Mouse (Mus musculus) adipocyte (in vitro differentiated cells): ENCODE data around the gene Ptpn13.

Experiments used
- DNase-seq: peaks from one replicate; pipeline ENCODE4 v3.0.0-alpha.2; 2016; ENCODE audit warnings: low spot score

Gene Ptpn13

DNA sequence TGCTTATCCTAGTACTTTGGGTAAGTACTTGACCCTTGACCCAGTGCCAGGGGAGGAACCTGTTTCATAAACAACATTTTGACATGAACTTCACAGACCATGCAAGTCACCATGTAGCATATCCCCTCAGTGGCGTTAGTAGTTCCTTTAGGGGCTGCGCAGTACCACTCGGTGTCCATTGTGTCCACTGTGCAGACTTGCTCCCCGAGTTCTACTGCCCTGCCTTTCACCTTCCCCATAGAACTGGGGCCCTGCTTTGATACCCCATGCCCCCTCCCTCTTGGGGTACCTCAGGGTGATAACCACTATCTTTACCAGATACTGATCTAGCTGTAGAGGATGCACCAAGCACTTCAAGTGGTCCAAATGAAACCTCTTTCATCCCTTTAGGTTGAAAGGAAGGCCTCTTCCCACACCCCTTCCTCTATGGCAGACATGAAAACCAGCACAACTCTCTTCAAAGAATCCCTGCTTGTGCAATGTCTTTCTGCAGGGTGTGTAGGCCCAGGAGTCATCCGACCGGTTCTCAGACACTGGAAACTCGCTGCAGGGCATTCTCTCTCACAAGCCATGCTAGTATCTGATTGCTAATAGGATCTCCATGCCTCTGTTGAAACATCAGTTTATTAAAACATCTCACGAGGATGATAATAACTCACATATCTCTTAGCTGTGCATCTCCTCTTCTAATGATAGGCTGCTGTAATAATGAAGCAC is 34.1 kb downstream of the Ptpn13 start:
- no peak for DNase-seq

DNA sequence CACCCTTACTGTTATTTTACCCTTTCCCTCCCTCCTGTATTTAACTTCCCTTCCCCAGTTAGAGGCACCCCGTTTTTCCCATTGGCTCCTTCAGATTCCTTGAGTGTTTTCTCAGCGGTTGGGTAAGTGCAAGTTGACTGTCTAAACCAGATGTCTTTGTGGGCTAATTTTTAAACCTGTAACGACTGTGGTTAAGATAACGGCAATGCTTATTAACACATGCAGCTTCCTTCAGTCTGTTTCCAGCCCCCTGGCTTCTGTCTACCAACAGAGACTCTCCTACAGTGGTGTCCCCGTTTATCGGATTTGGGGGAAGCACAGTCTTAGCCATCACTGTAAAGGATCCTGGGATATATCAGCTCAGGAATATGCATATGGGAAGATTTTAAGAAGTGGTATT is 35.9 kb downstream of the Ptpn13 start:
- no peak for DNase-seq

GRCm38 (mm10) chr5:103463661-103464219 is 38.7 kb downstream of the Ptpn13 start:
- DNase-seq: no peak

- no peak for DNase-seq
Observed at GRCm38 (mm10) chr5:103464329-103464728, 39.3 kb downstream of the Ptpn13 start.

DNA sequence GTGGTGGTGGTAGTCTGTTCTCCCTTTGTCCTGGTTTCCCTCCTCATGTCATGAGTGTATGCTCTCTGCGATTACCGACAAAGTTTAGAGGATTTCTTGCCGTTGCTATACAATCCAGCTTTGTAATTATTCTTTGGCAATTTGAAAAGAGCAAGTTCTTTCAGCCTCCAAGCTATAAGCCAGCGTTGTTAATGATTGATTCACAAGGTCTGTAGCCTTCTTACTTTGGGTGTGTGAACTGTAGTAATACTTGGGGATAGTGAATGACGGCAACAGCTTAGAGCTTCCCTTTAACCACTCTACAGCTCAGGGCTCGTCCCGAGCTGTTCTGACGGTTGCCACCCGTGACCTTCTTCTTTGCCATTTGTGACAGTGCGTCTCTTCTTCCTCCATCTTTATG is 39.8 kb downstream of the Ptpn13 start:
- no peak for DNase-seq

GRCm38 (mm10) chr5:103472670-103473069 is 47.7 kb downstream of the Ptpn13 start:
- no peak for DNase-seq

DNA sequence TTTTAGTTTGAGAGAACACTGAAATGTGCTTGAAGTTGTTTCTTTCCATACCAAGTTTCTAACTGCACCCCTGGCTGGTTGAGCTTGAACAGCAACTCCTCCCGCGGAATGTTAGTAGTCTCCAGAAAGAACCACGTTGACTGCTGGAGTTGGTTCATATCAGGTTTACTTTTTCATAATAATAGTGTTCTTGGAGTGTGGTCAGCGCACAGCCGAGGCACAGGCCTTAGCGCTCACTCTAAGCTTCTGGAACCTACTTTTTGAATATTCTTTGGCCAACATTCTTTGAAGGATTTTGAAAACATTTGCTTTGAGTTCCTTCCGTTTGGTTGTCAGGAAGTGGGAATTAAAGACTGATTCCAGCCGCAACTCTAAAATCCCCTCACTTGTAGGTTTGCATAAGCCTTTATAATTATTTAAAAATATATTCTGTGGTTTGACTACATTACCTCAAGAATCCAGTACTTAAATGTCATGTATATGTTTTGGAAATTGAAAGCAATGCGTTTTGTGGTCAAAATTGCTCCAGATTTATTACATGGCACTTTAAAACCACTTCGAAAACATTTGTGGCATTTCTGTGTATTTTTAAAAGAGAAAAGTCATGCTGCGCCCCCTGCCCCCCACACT is 48.6 kb downstream of the Ptpn13 start:
- no peak for DNase-seq

DNA sequence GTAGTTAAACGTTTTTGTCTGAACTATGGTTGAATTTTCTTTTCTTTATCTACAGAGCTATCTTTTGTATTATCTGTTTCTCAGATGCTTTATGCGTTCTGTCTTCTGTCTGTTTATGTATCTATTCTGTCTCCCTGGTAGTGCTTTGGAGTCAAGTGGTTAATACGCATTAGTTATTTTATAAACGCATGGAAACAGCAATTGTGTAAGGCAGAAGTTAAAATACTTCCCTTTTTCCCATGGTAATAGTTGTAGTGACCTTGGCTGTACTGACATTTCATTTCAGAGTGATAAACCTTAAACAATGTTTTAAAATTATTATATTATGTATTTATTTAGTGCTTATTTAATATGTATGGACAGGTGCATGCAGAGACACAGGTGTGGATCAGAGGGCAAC is 49.3 kb downstream of the Ptpn13 start:
- DNase-seq: no peak

GRCm38 (mm10) chr5:103475503-103475902 is 50.5 kb downstream of the Ptpn13 start:
- no peak for DNase-seq

DNA sequence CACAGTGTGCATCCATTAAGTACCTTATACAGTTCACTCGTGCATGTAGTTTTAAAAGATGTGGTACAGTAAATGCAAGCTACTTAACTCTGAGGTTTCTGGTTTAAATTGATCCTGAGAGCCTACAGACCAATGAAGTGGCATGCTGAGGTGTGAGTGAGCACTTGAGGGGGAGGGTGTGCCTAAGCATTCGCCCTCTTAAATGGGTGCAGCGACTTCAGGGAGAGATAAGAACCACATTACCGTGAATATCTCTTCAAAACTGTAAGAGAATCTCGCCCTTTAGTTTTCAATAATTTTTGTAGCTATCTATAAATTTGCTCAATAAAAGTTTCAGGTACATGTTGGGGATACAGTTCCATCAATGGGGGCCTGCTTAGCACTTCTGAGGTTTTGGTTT is 54.5 kb downstream of the Ptpn13 start:
- no peak for DNase-seq

DNA sequence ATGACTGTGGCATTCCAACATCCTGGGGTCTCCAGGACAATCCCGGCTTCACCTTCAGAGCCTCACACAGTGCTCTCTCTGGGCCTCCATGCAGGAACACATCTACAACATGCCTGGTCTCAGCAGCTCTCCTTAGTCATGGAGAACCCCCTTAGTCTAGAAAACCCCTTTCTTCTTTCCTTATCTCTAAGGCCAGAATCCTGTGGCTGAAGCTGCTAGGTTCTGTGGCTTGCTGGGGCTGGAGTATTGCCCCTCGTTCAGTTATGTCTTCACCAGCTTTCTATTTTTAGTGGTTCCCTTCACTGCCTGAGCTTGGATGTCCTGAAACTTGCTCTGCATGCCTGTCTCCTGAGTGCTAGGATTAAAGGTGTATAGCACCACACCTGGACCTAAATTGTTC is 56.2 kb downstream of the Ptpn13 start:
- no peak for DNase-seq

DNA sequence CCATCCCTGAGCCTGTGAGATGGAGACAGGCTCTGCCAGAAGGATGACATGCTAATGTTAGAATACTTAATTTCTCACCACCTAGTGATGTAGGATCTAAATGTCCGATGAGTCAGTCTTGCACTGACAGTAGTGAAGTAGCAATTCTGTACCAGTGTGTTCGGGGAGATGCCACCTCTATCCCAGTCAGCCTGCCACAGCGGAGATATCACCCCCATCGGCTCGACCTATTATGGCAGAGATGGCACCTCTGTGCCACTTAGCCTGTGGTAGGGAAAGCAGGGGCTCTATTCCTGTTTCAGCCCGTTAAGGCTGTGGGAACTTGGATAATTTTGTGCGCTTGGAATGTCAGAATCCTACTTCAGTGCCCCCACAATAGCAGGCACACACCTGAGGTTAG is 62.0 kb downstream of the Ptpn13 start:
- DNase-seq: no peak

DNA sequence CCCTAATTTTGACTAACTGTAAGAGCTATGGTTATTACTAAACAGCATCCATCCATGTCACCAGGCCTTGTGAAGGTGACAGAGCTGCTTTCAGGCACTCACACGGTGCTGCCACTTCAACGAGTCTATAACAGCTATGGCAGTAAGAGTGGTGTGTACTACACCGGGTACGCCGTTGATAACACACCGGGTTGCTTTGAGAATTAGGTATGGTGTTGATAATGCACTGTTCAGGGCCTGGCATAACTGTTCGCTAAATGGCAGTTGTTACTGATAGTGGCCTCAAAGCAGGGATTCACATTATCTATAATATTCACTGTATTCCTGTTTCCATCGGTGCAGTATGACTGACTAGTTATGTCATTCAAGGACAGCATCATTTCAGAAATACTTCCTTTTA is 66.0 kb downstream of the Ptpn13 start:
- DNase-seq: no peak

DNA sequence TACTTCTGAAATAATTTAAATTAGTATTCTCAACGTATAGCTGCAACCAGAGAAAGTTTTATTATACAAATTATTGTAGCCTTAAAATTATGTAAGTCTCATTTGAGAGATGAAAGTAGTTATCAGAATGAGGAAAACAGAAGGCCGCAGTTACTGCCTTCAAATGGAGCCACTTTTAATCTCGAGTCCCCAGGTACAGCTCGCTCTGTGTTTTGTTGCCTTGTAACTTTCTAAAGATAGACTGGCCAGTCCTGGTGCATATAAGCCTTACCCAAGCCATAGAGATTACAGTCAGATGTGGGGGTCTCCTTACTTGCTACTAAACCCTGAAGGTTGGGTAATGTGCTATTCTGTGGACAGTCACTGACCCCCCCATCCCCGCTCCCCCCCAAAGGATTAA is 66.8 kb downstream of the Ptpn13 start:
- no peak for DNase-seq

DNA sequence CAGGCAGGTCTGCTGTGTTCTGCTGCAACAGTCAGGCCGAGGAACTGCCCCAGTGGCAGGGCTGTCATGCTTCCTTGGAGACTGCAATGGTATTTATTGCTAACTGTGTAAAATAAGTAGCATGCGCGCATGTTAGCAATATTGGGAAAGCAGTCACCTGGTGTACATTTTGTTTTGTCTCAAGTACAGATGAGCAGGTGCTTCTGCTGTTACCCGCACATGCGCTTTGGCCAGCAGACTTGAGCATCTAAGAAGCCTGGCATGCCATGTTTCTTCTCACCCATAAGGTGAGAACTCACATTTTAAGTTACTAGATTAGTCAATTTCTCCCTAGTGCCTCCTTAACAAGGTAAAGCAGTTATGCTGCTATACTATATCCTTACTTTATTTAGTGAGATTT is 72.1 kb downstream of the Ptpn13 start:
- no peak for DNase-seq

GRCm38 (mm10) chr5:103497480-103497879 is 72.5 kb downstream of the Ptpn13 start:
- no peak for DNase-seq

DNA sequence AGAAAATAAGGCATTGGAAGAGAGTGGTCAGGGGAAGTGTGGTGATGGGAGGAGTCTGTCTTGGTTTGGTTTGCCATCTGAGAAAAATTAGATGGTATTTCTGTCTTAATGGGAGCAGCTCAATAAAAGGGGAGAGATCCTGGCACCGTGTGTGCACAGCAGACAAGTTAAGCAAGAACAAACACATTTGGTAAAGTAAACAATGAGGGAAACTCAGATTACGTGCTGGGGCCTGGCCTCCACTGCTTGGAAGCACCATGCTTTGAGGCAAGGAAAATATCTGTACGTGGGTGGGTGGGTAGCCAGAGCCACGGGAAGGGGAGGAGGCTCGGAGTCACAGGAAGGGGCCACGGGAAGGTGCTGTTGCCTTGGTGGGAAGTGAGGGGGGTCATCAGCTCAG is 74.3 kb downstream of the Ptpn13 start:
- no peak for DNase-seq

GRCm38 (mm10) chr5:103501076-103501475 is 76.1 kb downstream of the Ptpn13 start:
- no peak for DNase-seq

DNA sequence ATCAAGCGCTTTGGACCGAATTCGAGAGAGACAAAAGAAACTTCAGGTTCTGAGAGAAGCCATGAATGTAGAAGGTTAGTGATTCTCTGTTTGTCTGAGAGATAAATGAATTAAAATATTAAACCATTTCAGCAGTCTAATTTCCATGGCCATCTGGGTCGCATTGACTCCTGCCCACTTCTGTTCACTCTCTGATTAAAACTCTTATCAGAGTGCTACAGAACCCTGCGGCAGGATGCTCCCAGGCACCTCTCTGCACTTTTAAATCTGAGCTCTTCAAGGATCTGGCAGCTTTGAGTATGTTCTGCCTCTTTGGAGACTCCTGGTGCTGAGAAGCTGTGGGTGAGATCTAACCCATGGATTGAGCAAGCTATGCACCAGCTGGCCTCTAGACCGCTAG is 76.8 kb downstream of the Ptpn13 start:
- DNase-seq: no peak

DNA sequence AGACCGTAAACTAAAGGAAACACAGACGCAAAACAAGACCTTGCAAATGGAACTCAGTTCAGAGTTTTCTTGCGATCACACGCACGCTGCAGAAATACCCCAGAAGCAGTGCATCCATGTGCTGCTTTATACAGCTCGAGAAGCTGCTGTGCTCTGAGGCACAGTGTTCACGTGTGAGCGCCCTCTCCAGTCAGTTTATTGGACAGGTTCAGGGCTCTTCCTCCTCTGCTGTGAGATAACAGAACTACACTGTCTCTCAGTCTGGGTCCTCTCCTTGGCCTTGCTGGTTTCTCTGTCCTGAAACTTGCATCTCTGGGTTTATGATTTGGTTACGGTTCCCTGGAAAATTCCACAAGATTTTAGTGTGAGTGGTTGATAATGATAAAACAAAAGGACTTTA is 88.2 kb downstream of the Ptpn13 start:
- DNase-seq: no peak

DNA sequence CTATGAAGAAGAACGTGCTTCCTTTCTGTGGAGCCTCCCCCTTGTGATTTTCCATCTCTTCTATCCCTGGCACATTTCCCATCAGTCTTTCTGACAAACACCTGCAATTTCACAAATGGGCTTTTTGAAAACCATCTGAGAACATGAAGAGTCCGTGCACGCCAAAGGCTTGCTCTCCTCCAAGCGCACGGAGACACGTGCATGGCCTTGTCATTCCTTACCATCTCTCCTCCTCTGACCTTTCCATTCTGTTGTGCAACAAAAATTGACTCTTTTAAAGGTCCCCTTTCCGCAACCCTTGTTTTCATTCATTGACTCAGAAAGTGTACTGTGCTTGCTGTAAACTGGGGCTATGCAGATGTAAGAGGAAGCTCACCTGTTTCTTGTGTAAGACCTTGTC is 89.4 kb downstream of the Ptpn13 start:
- no peak for DNase-seq

- DNase-seq: no peak
Observed at GRCm38 (mm10) chr5:103515876-103516275, 90.9 kb downstream of the Ptpn13 start.

DNA sequence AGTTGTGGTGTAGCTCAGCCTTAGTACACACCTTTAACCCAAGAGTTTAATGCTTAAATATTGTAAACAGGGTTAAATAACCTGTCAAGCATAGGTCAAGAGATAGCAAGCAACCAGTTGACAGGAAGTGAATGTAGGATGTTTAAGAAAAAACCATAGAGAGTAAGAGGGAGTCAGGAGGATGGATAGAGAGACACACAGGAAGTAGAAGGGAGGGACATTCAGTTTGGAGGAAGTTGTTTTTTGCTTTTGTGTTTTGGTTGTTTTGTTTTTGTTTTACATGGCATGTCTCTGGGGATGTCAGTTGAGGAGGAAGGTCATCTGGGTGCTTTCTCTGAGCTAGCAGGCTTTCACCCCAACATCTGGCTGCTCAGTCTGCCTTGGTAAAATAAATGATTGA is 91.6 kb downstream of the Ptpn13 start:
- peak; percentile 6 for DNase-seq

- DNase-seq: no peak
Observed at GRCm38 (mm10) chr5:103517641-103518040, 92.6 kb downstream of the Ptpn13 start.
